Mouse (Mus musculus): ENCODE results near the gene Wdr81. TPM values are rescaled to one million over a fixed set of nuclear protein-coding genes. Genes with fewer than 3 reads are reported as not detected.

Gene Wdr81
- polyA plus RNA-seq, 1 experiment from 2014 or later, result 2.6 TPM

DNA sequence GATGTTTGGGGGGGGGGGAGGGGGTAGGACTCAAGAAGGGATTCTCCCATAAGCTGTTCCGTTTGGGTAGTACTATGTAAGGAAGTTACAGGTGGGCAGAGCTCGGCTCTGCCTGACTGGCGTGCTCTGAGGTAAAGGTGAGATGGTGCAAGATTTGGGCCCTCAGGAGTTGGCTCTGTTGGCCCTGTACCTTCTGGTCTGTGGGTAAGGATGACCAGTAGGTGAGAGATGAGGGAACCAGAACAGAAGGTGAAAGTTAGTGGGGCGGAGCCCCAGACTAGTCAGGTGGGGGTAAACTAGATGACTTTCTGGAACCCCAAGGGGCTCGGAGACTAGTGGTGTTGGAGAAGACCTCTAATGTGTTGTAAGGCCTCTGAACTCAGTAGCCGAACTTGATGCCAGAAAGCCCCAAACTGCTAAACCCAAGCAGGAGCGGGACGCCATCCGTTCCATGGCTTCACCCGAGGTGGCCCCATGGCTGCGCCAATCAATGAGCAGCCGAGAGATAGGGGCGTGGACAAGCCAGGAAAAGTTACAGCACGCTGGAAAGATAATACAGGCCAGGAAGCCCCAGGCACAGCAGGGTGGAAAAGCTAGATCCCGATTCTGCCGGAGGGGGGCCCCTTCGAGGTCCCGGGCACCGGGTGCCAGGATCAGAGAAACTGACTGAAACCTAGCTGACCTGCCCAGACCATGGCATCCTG is 13.1 kb upstream of the Wdr81 start:
- H3K9me3 ChIP-seq (ENCODE audit: control insufficient read depth, low read length), result no peaks in the 10 kb centered on the region
- no peak for TF ChIP-seq EP300 (optimal IDR thresholded peaks at IDR 0.05)
- peak; percentile 28; the same call in 1 of the 2 replicates for TF ChIP-seq CTCF (IDR thresholded peaks at IDR 0.05; ENCODE audit: low read depth)
- 19% methylated on average over 19 of the region's 19 CpGs for WGBS
- peaks cover 3% of the 10 kb centered on the region; the same call in 1 of the 2 replicates for H3K4me1 ChIP-seq (replicated peaks; ENCODE audit: control insufficient read depth, insufficient read depth)
- H3K4me3 ChIP-seq (ENCODE audit: low read depth, low read length), result peak overlapping the region; percentile 44
- H3K27ac ChIP-seq (replicated peaks), result peak overlapping the region; percentile 24; the same call in 1 of the 2 replicates
- no peaks in the 10 kb centered on the region for H3K27me3 ChIP-seq (ENCODE audit: control insufficient read depth, insufficient read depth, low read length)
- peak overlapping the region; percentile 76 for H3K4me2 ChIP-seq (replicated peaks; ENCODE audit: low read depth)
- H3K9ac ChIP-seq (ENCODE audit: low read length), result peak overlapping the region; percentile 71
- no peaks in the 10 kb centered on the region for H3K36me3 ChIP-seq (ENCODE audit: control insufficient read depth, insufficient read depth, low read length)
- ATAC-seq (ENCODE audit: low FRiP score, low TSS enrichment) (peak; percentile 59), DNase-seq (ENCODE audit: low spot score) (peak; percentile 74)

DNA sequence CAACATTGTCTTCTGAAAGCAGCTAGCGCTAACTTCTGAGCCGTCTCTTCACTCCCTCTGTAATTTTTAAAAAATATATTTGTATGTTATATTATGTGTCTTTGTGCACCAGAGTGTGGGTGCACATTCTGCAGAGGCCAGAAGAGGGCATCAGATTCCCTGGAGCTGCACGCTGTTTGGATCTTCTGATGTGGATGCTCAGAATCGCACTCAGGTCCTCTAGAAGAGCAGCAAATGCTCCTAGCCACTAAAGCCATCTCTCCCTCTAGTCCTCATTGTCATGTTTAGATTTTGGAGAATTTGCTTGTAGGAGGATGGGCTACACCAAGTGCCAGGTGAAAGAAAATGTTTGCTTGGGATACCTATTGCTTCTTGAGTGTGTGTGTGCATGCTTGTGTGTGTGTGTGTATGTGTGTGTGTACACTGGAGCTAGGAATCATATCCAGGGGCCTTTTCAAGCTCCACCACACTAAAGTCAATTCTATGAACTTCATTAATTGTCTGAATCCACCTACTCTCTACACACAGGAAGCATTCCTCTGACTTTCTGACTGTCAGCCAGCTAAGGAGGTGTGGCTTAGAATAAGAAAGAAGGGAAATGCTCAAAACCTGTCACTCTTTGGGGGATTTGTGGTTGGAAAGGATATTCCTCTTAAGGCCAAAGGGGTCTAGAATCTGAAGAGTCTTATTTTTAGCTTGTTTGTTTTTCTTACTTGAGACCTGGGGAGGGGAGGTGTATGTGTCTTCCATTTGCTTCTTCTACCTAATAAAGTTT is 12.4 kb upstream of the Wdr81 start:
- no peak overlapping the region for H3K9ac ChIP-seq (ENCODE audit: low read length)
- DNase-seq (ENCODE audit: low spot score) (no peak), ATAC-seq (ENCODE audit: low FRiP score, low TSS enrichment) (no peak)
- H3K4me2 ChIP-seq (replicated peaks; ENCODE audit: low read depth), result no peak overlapping the region; the same call in 1 of the 2 replicates
- H3K4me1 ChIP-seq (replicated peaks; ENCODE audit: control insufficient read depth, insufficient read depth), result peaks cover 3% of the 10 kb centered on the region; the same call in 1 of the 2 replicates
- H3K27me3 ChIP-seq (ENCODE audit: control insufficient read depth, insufficient read depth, low read length), result no peaks in the 10 kb centered on the region
- no peak overlapping the region for H3K27ac ChIP-seq (replicated peaks)
- H3K4me3 ChIP-seq (ENCODE audit: low read depth, low read length), result no peak overlapping the region
- WGBS, result 92% methylated on average over 4 of the region's 4 CpGs
- peak; percentile 48 for TF ChIP-seq CTCF (IDR thresholded peaks at IDR 0.05; ENCODE audit: low read depth)
- no peak for TF ChIP-seq EP300 (optimal IDR thresholded peaks at IDR 0.05)
- H3K36me3 ChIP-seq (ENCODE audit: control insufficient read depth, insufficient read depth, low read length), result no peaks in the 10 kb centered on the region
- H3K9me3 ChIP-seq (ENCODE audit: control insufficient read depth, low read length), result no peaks in the 10 kb centered on the region

- Histone ChIP-seq H3K4me2 (replicated peaks; ENCODE audit: low read depth) (no peak overlapping the region), H3K27me3 (ENCODE audit: control insufficient read depth, insufficient read depth, low read length) (no peaks in the 10 kb centered on the region), H3K4me1 (replicated peaks; ENCODE audit: control insufficient read depth, insufficient read depth) (peaks cover 3% of the 10 kb centered on the region; the same call in 1 of the 2 replicates), H3K4me3 (ENCODE audit: low read depth, low read length) (no peak overlapping the region), H3K9me3 (ENCODE audit: control insufficient read depth, low read length) (no peaks in the 10 kb centered on the region), H3K27ac (replicated peaks) (no peak overlapping the region), H3K36me3 (ENCODE audit: control insufficient read depth, insufficient read depth, low read length) (no peaks in the 10 kb centered on the region), H3K9ac (ENCODE audit: low read length) (no peak overlapping the region)
- DNase-seq (ENCODE audit: low spot score) (no peak), ATAC-seq (ENCODE audit: low FRiP score, low TSS enrichment) (no peak)
- 83% methylated on average over 6 of the region's 6 CpGs for WGBS
- TF ChIP-seq CTCF (IDR thresholded peaks at IDR 0.05; ENCODE audit: low read depth) (no peak), EP300 (optimal IDR thresholded peaks at IDR 0.05) (no peak)
Measured at GRCm38 (mm10) chr11:75465051-75465450, 10.5 kb upstream of the Wdr81 start.

- TF ChIP-seq EP300 (optimal IDR thresholded peaks at IDR 0.05), result no peak
- no peak for TF ChIP-seq CTCF (IDR thresholded peaks at IDR 0.05; ENCODE audit: low read depth)
- WGBS, result 78% methylated on average over 6 of the region's 6 CpGs
- Histone ChIP-seq H3K4me3 (ENCODE audit: low read depth, low read length) (no peak overlapping the region), H3K9ac (ENCODE audit: low read length) (no peak overlapping the region), H3K4me2 (replicated peaks; ENCODE audit: low read depth) (no peak overlapping the region), H3K4me1 (replicated peaks; ENCODE audit: control insufficient read depth, insufficient read depth) (peaks cover 7% of the 10 kb centered on the region; the same call in 1 of the 2 replicates), H3K27me3 (ENCODE audit: control insufficient read depth, insufficient read depth, low read length) (no peaks in the 10 kb centered on the region), H3K9me3 (ENCODE audit: control insufficient read depth, low read length) (no peaks in the 10 kb centered on the region), H3K27ac (replicated peaks) (no peak overlapping the region), H3K36me3 (ENCODE audit: control insufficient read depth, insufficient read depth, low read length) (no peaks in the 10 kb centered on the region)
- ATAC-seq (ENCODE audit: low FRiP score, low TSS enrichment), result no peak
- no peak for DNase-seq (ENCODE audit: low spot score)
Measured at GRCm38 (mm10) chr11:75464417-75464816, 9.9 kb upstream of the Wdr81 start.

DNA sequence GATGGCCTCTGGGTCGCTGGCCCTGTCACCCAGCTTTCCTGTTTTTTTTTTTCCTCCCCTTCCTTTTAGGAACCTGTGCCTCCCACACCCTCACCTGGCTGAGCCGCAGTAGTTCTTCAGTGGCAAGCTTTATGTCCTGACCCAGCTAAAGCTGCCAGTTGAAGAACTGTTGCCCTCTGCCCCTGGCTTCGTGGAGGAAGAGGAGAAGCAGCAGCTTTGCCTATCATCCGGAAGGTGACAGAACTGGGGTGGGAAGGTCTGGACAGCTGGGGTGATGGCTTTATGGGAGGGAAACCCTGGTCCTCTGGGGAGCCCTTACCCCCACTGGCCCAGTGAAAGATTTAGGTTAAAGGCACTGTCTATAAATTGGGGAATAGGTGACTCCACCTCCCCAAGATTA is 9.1 kb upstream of the Wdr81 start:
- no peak for TF ChIP-seq CTCF (IDR thresholded peaks at IDR 0.05; ENCODE audit: low read depth)
- no peak for TF ChIP-seq EP300 (optimal IDR thresholded peaks at IDR 0.05)
- no peaks in the 10 kb centered on the region for H3K27me3 ChIP-seq (ENCODE audit: control insufficient read depth, insufficient read depth, low read length)
- H3K9ac ChIP-seq (ENCODE audit: low read length), result 0 out of 2 replicates have a peak overlapping the region, but pooled peaks have one; percentile 8
- peak overlapping the region; percentile 69 for H3K4me3 ChIP-seq (ENCODE audit: low read depth, low read length)
- no peak for ATAC-seq (ENCODE audit: low FRiP score, low TSS enrichment)
- no peaks in the 10 kb centered on the region for H3K36me3 ChIP-seq (ENCODE audit: control insufficient read depth, insufficient read depth, low read length)
- peak overlapping the region; percentile 95 for H3K4me2 ChIP-seq (replicated peaks; ENCODE audit: low read depth)
- no peaks in the 10 kb centered on the region for H3K9me3 ChIP-seq (ENCODE audit: control insufficient read depth, low read length)
- peaks cover 7% of the 10 kb centered on the region; the same call in 1 of the 2 replicates for H3K4me1 ChIP-seq (replicated peaks; ENCODE audit: control insufficient read depth, insufficient read depth)
- DNase-seq (ENCODE audit: low spot score), result no peak
- H3K27ac ChIP-seq (replicated peaks), result peak overlapping the region; percentile 96; the same call in 1 of the 2 replicates
- WGBS, result 58% methylated on average over 4 of the region's 4 CpGs
